Mouse (Mus musculus): Measurements from ENCODE around the gene Nat8f1. TPM values are rescaled to one million over a fixed set of nuclear protein-coding genes. Genes with fewer than 3 reads are reported as not detected.
"Not testable (repeated sequence)": the region's sequence is repeated elsewhere in the genome, so short reads cannot be mapped to it uniquely, and the experiment has no call there.

Nat8f1 gene
- polyA plus RNA-seq, 1 experiment: 1.8 TPM

DNA sequence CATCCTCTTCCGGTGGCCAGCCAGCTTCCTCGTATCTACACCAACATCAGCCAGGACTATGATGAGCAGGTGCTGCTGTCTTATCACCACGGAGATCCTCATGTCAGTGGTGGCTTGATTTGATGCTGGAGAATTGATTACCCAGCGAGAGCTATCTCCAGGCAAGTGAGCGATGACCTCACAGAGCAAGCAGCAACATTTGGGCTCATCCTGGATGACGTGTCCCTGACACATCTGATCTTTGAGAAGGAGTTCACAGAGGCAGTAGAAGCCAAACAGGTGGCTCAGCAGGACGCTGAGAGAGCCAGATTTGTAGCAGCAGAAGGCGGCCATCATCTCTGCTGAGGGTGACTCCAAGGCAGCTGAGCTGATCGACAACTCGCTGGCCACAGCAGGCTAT is 23.2 kb upstream of the Nat8f1 start:
- TF ChIP-seq USF1 (IDR thresholded peaks at IDR 0.05; ENCODE audit: low read depth): no peak
- TF ChIP-seq MAX (IDR thresholded peaks at IDR 0.05): no peak
- TF ChIP-seq CEBPB (IDR thresholded peaks at IDR 0.05; ENCODE audit: low read depth): no peak
- no peak for TF ChIP-seq FOSL1 (IDR thresholded peaks at IDR 0.05; ENCODE audit: insufficient read depth, low read length, poor library complexity, severe bottlenecking)
- no peak for TF ChIP-seq CTCF (IDR thresholded peaks at IDR 0.05; ENCODE audit: control insufficient read depth, insufficient read depth, insufficient read length)
- TF ChIP-seq MYOD1 (IDR thresholded peaks at IDR 0.05; ENCODE audit: control insufficient read depth, insufficient read length, low read depth): no peak
- TF ChIP-seq MYOG (IDR thresholded peaks at IDR 0.05; ENCODE audit: control insufficient read depth, extremely low read depth, insufficient read length): no peak
- no peak overlapping the region for H3ac ChIP-seq (ENCODE audit: control insufficient read depth, insufficient read length, low read depth)
- no peaks in the 10 kb centered on the region for H3K79me2 ChIP-seq (ENCODE audit: control insufficient read depth, insufficient read depth)
- no peak overlapping the region for H3K4me3 ChIP-seq (ENCODE audit: insufficient read depth, poor library complexity, severe bottlenecking)
- peaks cover 2% of the 10 kb centered on the region for H3K79me3 ChIP-seq (ENCODE audit: low read depth)
- H3K36me3 ChIP-seq (ENCODE audit: control insufficient read depth, insufficient read depth): peaks cover 9% of the 10 kb centered on the region
- no peaks in the 10 kb centered on the region for H3K27me3 ChIP-seq (ENCODE audit: control insufficient read depth, insufficient read depth, insufficient read length)

DNA sequence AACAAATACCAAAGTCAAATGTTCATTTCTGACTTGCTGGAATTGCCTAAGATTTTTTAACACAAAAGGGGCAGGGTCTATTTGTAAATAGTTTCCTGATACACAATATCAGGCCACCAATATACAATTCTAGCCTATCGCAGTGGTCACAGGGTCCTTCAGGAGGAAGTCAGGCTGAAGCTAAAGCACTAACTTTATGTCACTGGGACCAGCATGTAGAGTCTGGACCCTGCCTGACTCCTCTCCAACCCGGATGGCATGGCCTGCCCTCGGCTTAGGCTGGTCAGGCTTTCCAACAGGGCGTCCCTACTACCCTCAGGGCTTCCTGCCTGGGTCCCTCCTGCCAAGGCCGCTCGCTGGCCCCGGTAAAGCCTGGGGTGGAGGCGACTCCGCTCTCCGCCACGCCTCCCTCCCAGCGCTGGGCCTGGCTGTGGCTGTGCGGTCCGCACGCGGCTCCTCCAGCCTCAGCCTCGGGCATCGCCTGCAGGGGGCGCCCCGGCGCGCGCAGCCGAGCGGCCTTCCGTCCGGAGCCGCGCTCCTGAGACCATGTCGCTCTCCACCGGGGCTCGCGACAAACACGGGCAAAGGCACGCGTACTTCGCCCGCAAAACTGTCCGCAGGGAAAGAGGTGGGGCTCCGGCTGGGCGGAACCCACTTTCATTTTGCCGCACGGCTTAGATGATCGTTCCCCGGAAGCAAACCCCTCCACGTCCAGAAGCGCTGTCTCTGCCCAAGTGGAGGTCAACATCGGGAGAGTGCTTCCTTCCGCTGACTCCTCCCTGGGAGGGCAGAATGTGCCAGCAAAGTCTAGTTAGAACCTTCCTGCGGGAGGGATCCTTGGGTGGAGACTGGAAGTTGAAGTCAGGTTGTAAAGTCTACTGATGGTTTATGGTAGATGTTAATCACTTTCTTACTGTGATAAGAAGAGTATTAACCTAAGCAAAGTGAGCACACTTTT is 21.3 kb upstream of the Nat8f1 start:
- TF ChIP-seq CTCF (IDR thresholded peaks at IDR 0.05; ENCODE audit: control insufficient read depth, insufficient read depth, insufficient read length): peak; percentile 46
- not testable (repeated sequence) for H3K27me3 ChIP-seq (ENCODE audit: control insufficient read depth, insufficient read depth, insufficient read length); H3K79me3 ChIP-seq (ENCODE audit: low read depth); H3K79me2 ChIP-seq (ENCODE audit: control insufficient read depth, insufficient read depth); H3K36me3 ChIP-seq (ENCODE audit: control insufficient read depth, insufficient read depth)
- peak overlapping the region; percentile 40 for H3ac ChIP-seq (ENCODE audit: control insufficient read depth, insufficient read length, low read depth)
- peak overlapping the region; percentile 29 for H3K4me3 ChIP-seq (ENCODE audit: insufficient read depth, poor library complexity, severe bottlenecking)

DNA sequence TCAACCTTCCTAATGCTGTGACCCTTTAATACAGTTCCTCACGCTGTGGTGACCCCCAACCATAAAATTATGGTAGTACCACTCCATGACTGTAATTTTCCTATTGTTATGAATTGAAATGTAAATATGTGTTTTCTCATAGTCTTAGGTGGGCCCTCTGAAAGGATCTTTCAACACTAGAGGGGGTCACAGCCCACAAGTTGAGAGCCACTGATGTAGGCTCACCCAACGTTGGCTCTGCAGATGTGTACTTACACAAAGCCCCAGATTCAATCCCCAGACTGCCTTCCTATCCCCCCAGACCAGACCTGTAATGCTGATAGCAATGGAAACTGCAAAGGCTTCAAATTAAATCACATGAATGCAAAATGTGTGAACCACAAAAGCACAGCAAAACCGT is 20.2 kb upstream of the Nat8f1 start:
- Histone ChIP-seq H3ac (ENCODE audit: control insufficient read depth, insufficient read length, low read depth) (no peak overlapping the region), H3K79me2 (ENCODE audit: control insufficient read depth, insufficient read depth) (no peaks in the 10 kb centered on the region), H3K27me3 (ENCODE audit: control insufficient read depth, insufficient read depth, insufficient read length) (no peaks in the 10 kb centered on the region), H3K79me3 (ENCODE audit: low read depth) (no peaks in the 10 kb centered on the region), H3K36me3 (ENCODE audit: control insufficient read depth, insufficient read depth) (no peaks in the 10 kb centered on the region), H3K4me3 (ENCODE audit: insufficient read depth, poor library complexity, severe bottlenecking) (no peak overlapping the region)
- no peak for TF ChIP-seq MAX (IDR thresholded peaks at IDR 0.05)
- no peak for TF ChIP-seq MYOD1 (IDR thresholded peaks at IDR 0.05; ENCODE audit: control insufficient read depth, insufficient read length, low read depth)
- no peak for TF ChIP-seq FOSL1 (IDR thresholded peaks at IDR 0.05; ENCODE audit: insufficient read depth, low read length, poor library complexity, severe bottlenecking)
- no peak for TF ChIP-seq CEBPB (IDR thresholded peaks at IDR 0.05; ENCODE audit: low read depth)
- no peak for TF ChIP-seq MYOG (IDR thresholded peaks at IDR 0.05; ENCODE audit: control insufficient read depth, extremely low read depth, insufficient read length)
- TF ChIP-seq USF1 (IDR thresholded peaks at IDR 0.05; ENCODE audit: low read depth): no peak
- no peak for TF ChIP-seq CTCF (IDR thresholded peaks at IDR 0.05; ENCODE audit: control insufficient read depth, insufficient read depth, insufficient read length)

DNA sequence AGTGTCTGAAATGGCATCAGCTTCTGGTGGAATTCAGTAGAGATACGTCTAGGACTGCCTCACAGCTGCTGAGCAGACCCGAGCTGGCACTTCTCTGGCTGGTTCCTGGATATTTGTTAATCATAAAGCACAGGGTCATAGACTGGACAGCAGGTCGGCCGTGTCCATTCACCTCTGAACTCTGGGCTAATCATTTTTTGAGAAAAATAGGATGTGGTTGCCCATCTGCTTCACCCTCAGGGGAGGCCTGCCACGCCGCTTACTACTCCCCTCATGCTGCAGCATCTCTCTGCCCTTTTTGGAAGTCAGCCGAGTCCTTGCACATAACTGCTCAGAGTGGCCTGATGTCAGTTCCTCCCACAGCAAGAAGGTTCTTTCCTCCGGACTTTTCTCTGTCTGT is 18.6 kb upstream of the Nat8f1 start:
- no peaks in the 10 kb centered on the region for H3K79me2 ChIP-seq (ENCODE audit: control insufficient read depth, insufficient read depth)
- TF ChIP-seq CTCF (IDR thresholded peaks at IDR 0.05; ENCODE audit: control insufficient read depth, insufficient read depth, insufficient read length) (no peak), MYOG (IDR thresholded peaks at IDR 0.05; ENCODE audit: control insufficient read depth, extremely low read depth, insufficient read length) (no peak), CEBPB (IDR thresholded peaks at IDR 0.05; ENCODE audit: low read depth) (no peak), MYOD1 (IDR thresholded peaks at IDR 0.05; ENCODE audit: control insufficient read depth, insufficient read length, low read depth) (no peak), USF1 (IDR thresholded peaks at IDR 0.05; ENCODE audit: low read depth) (no peak), MAX (IDR thresholded peaks at IDR 0.05) (no peak), FOSL1 (IDR thresholded peaks at IDR 0.05; ENCODE audit: insufficient read depth, low read length, poor library complexity, severe bottlenecking) (no peak)
- H3K36me3 ChIP-seq (ENCODE audit: control insufficient read depth, insufficient read depth): peaks cover 13% of the 10 kb centered on the region
- no peak overlapping the region for H3K4me3 ChIP-seq (ENCODE audit: insufficient read depth, poor library complexity, severe bottlenecking)
- H3K79me3 ChIP-seq (ENCODE audit: low read depth): no peaks in the 10 kb centered on the region
- no peak overlapping the region for H3ac ChIP-seq (ENCODE audit: control insufficient read depth, insufficient read length, low read depth)
- no peaks in the 10 kb centered on the region for H3K27me3 ChIP-seq (ENCODE audit: control insufficient read depth, insufficient read depth, insufficient read length)

DNA sequence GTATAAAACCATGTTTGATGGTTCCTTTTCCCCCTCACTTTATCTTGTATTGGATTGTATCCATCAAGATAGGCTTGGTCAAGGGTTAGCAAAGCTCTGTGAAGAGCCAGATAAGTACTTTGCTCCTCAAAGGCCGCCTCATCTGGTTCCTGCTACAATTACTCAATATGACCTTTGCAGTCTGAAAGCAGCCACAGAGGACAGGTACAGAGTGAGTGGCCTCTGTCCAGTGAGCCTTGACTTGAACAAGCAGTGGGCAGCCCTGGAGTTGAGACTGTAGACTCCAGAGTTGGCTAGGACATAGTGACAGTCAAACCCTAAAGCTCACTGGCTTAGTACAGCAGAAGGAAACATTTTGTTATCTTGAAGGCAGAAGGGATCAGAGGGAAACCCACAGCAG is 13.8 kb upstream of the Nat8f1 start:
- TF ChIP-seq USF1 (IDR thresholded peaks at IDR 0.05; ENCODE audit: low read depth): no peak
- no peak for TF ChIP-seq MYOD1 (IDR thresholded peaks at IDR 0.05; ENCODE audit: control insufficient read depth, insufficient read length, low read depth)
- TF ChIP-seq MYOG (IDR thresholded peaks at IDR 0.05; ENCODE audit: control insufficient read depth, extremely low read depth, insufficient read length): no peak
- TF ChIP-seq CEBPB (IDR thresholded peaks at IDR 0.05; ENCODE audit: low read depth): no peak
- no peak for TF ChIP-seq FOSL1 (IDR thresholded peaks at IDR 0.05; ENCODE audit: insufficient read depth, low read length, poor library complexity, severe bottlenecking)
- TF ChIP-seq MAX (IDR thresholded peaks at IDR 0.05): no peak
- no peak for TF ChIP-seq CTCF (IDR thresholded peaks at IDR 0.05; ENCODE audit: control insufficient read depth, insufficient read depth, insufficient read length)
- Histone ChIP-seq H3K27me3 (ENCODE audit: control insufficient read depth, insufficient read depth, insufficient read length) (no peaks in the 10 kb centered on the region), H3ac (ENCODE audit: control insufficient read depth, insufficient read length, low read depth) (no peak overlapping the region), H3K79me3 (ENCODE audit: low read depth) (no peaks in the 10 kb centered on the region), H3K79me2 (ENCODE audit: control insufficient read depth, insufficient read depth) (no peaks in the 10 kb centered on the region), H3K36me3 (ENCODE audit: control insufficient read depth, insufficient read depth) (peaks cover 56% of the 10 kb centered on the region), H3K4me3 (ENCODE audit: insufficient read depth, poor library complexity, severe bottlenecking) (no peak overlapping the region)
